ENCODE assay signal across 13 mouse cellular contexts in genomic region chr15:97862881-97863493, GRCm38 (mm10). TPM values are rescaled to one million over a fixed set of nuclear protein-coding genes. Genes with fewer than 3 reads are reported as not detected.
DNase-seq lines count a peak whose midpoint lies in the region; ATAC-seq and TF ChIP-seq lines count a peak whose summit lies in the region.
"Had no signal": no experiment of that assay in that cellular context is flagged by ENCODE, and none has a peak within 500 bp of the region (broad histone marks: within the 10 kb centered on the region; RNA-seq: fewer than 3 reads in every experiment).

No protein-coding gene starts in this region.

- no peaks in the 10 kb centered on the region for H3K27me3 ChIP-seq in forebrain, embryonic 15.5 days
- no peaks in the 10 kb centered on the region for H3K27me3 ChIP-seq in forebrain, embryonic 12.5 days
- no peaks in the 10 kb centered on the region for H3K27me3 ChIP-seq in intestine, embryonic 15.5 days (replicated peaks)
- no peaks in the 10 kb centered on the region for H3K27me3 ChIP-seq in intestine, postnatal 0 days (replicated peaks; ENCODE audit: control insufficient read depth, insufficient read depth, low read length)
- H3K27me3 ChIP-seq: limb, embryonic 13.5 days; neural tube, embryonic 13.5 days; Patski had no signal

- TF ChIP-seq POLR2A in cortical plate, adult 2 months (IDR thresholded peaks at IDR 0.05; ENCODE audit: extremely low read depth, insufficient read depth, low read length), result no peak

- ATAC-seq in forebrain, embryonic 15.5 days (replicated peaks), result no peak
- no peak for ATAC-seq in forebrain, embryonic 12.5 days (ENCODE audit: low FRiP score)
- peak; percentile 70 for ATAC-seq in intestine, embryonic 15.5 days
- ATAC-seq in intestine, postnatal 0 days, result no peak
- ATAC-seq: inflammation-experienced regulatory T-cells, adult 6 months; Patski had no signal

- H3K36me3 ChIP-seq in forebrain, embryonic 15.5 days, result no peaks in the 10 kb centered on the region
- no peaks in the 10 kb centered on the region for H3K36me3 ChIP-seq in forebrain, embryonic 12.5 days (replicated peaks)
- H3K36me3 ChIP-seq in intestine, embryonic 15.5 days, result no peaks in the 10 kb centered on the region
- peaks cover 19% of the 10 kb centered on the region for H3K36me3 ChIP-seq in intestine, postnatal 0 days (ENCODE audit: control insufficient read depth, insufficient read depth)
- H3K36me3 ChIP-seq: limb, embryonic 13.5 days; neural tube, embryonic 13.5 days had no signal

- H3K4me3 ChIP-seq in forebrain, embryonic 15.5 days, result no peak overlapping the region
- no peak overlapping the region for H3K4me3 ChIP-seq in forebrain, embryonic 12.5 days (replicated peaks)
- no peak overlapping the region for H3K4me3 ChIP-seq in intestine, embryonic 15.5 days (replicated peaks)
- no peak overlapping the region for H3K4me3 ChIP-seq in intestine, postnatal 0 days (ENCODE audit: low read depth, low read length)
- no peak overlapping the region for H3K4me3 ChIP-seq in cortical plate, adult 2 months (ENCODE audit: insufficient read depth, low read length)
- H3K4me3 ChIP-seq: limb, embryonic 13.5 days; neural tube, embryonic 13.5 days had no signal

- DNase-seq in retina, embryonic 14.5 days (ENCODE audit: low spot score), result peak; percentile 34
- DNase-seq in spleen, postnatal 10 days (ENCODE audit: low spot score in 2 of 2), result no peak
- no peak for DNase-seq in cerebellum, postnatal 25 days
- DNase-seq: lung, postnatal 36 days had no signal

- no peak for TF ChIP-seq CTCF in intestine, postnatal 0 days (IDR thresholded peaks at IDR 0.05; ENCODE audit: low read depth)
- TF ChIP-seq CTCF in cortical plate, adult 2 months (IDR thresholded peaks at IDR 0.05; ENCODE audit: extremely low read depth, insufficient read depth, low read length), result no peak

- no peak overlapping the region for H3K27ac ChIP-seq in forebrain, embryonic 15.5 days (replicated peaks)
- H3K27ac ChIP-seq in forebrain, embryonic 12.5 days, result no peak overlapping the region
- no peak overlapping the region for H3K27ac ChIP-seq in intestine, embryonic 15.5 days
- H3K27ac ChIP-seq in intestine, postnatal 0 days (ENCODE audit: low read depth, low read length), result no peak overlapping the region
- H3K27ac ChIP-seq in cortical plate, adult 2 months (ENCODE audit: insufficient read depth, low read length), result peak overlapping the region; percentile 41; the same call in 1 of the 2 replicates
- H3K27ac ChIP-seq: limb, embryonic 13.5 days; neural tube, embryonic 13.5 days had no signal

- 0 out of 2 replicates have a peak, but pooled peaks cover 3% of the 10 kb centered on the region for H3K4me1 ChIP-seq in forebrain, embryonic 15.5 days
- peaks cover 9% of the 10 kb centered on the region for H3K4me1 ChIP-seq in forebrain, embryonic 12.5 days
- H3K4me1 ChIP-seq in intestine, embryonic 15.5 days (replicated peaks), result peaks cover 20% of the 10 kb centered on the region
- H3K4me1 ChIP-seq in intestine, postnatal 0 days (replicated peaks; ENCODE audit: control insufficient read depth, insufficient read depth, low read length), result no peaks in the 10 kb centered on the region
- H3K4me1 ChIP-seq in cortical plate, adult 2 months (ENCODE audit: control insufficient read depth, insufficient read depth, low read length), result no peaks in the 10 kb centered on the region
- H3K4me1 ChIP-seq: limb, embryonic 13.5 days; neural tube, embryonic 13.5 days had no signal

- 32% methylated on average over 14 of the region's 14 CpGs for WGBS in forebrain, embryonic 15.5 days
- WGBS in forebrain, embryonic 12.5 days, result 40% methylated on average over 14 of the region's 14 CpGs
- WGBS in intestine, embryonic 15.5 days, result 37% methylated on average over 14 of the region's 14 CpGs
- 37% methylated on average over 14 of the region's 14 CpGs for WGBS in intestine, postnatal 0 days

- no peak overlapping the region for H3K9ac ChIP-seq in forebrain, embryonic 15.5 days (replicated peaks)
- no peak overlapping the region for H3K9ac ChIP-seq in forebrain, embryonic 12.5 days
- no peak overlapping the region for H3K9ac ChIP-seq in intestine, embryonic 15.5 days
- no peak overlapping the region for H3K9ac ChIP-seq in intestine, postnatal 0 days (ENCODE audit: low read depth, low read length)
- H3K9ac ChIP-seq: limb, embryonic 13.5 days; neural tube, embryonic 13.5 days had no signal

- H3K4me2 ChIP-seq in forebrain, embryonic 15.5 days (replicated peaks), result 0 out of 2 replicates have a peak overlapping the region, but pooled peaks have one; percentile 19
- H3K4me2 ChIP-seq in forebrain, embryonic 12.5 days, result no peak overlapping the region; the same call in 1 of the 2 replicates
- no peak overlapping the region for H3K4me2 ChIP-seq in intestine, embryonic 15.5 days (replicated peaks)
- no peak overlapping the region for H3K4me2 ChIP-seq in intestine, postnatal 0 days (replicated peaks; ENCODE audit: low read depth)
- H3K4me2 ChIP-seq: limb, embryonic 13.5 days; neural tube, embryonic 13.5 days had no signal

- H3K9me3 ChIP-seq in forebrain, embryonic 15.5 days, result no peaks in the 10 kb centered on the region
- H3K9me3 ChIP-seq in forebrain, embryonic 12.5 days, result peaks cover 3% of the 10 kb centered on the region; the same call in 1 of the 2 replicates
- peaks cover 3% of the 10 kb centered on the region; the same call in 1 of the 2 replicates for H3K9me3 ChIP-seq in intestine, embryonic 15.5 days
- H3K9me3 ChIP-seq in intestine, postnatal 0 days (ENCODE audit: control insufficient read depth), result peaks cover 8% of the 10 kb centered on the region; the same call in 1 of the 2 replicates
- H3K9me3 ChIP-seq: limb, embryonic 13.5 days had no signal

RNA-seq across cellular contexts. Expression of gene Hdac7, which starts 18.7 kb away (rescaled TPM):
- 25.9 and 26.6 TPM in 2 replicates for polyA plus RNA-seq in forebrain, embryonic 15.5 days (2015; fragmentation: Nextera tagmentation; extraction: Ambion mirVana)
- 23.7 and 24.1 TPM in 2 replicates for polyA plus RNA-seq in forebrain, embryonic 12.5 days (2016; fragmentation: Nextera tagmentation; extraction: Ambion mirVana)
- polyA plus RNA-seq in intestine, embryonic 15.5 days (2015; fragmentation: Nextera tagmentation; extraction: Ambion mirVana), result 18.0 and 20.6 TPM in 2 replicates
- 7.8 and 9.2 TPM in 2 replicates for polyA plus RNA-seq in intestine, postnatal 0 days (2015; fragmentation: Nextera tagmentation; extraction: Ambion mirVana)
- polyA plus RNA-seq in cortical plate, adult 2 months (2012; rRNA removed), result 64.7 and 73.9 TPM in 2 replicates

RNA-seq across cellular contexts. Expression of gene Vdr, which starts 47.4 kb away (rescaled TPM):
- polyA plus RNA-seq in forebrain, embryonic 15.5 days (2015; fragmentation: Nextera tagmentation; extraction: Ambion mirVana), result 0.08 and 0.09 TPM in 2 replicates
- 0.59 TPM in 1 of 2 replicates, not detected in the other for polyA plus RNA-seq in forebrain, embryonic 12.5 days (2016; fragmentation: Nextera tagmentation; extraction: Ambion mirVana)
- 1.5 and 2.2 TPM in 2 replicates for polyA plus RNA-seq in intestine, embryonic 15.5 days (2015; fragmentation: Nextera tagmentation; extraction: Ambion mirVana)
- polyA plus RNA-seq in intestine, postnatal 0 days (2015; fragmentation: Nextera tagmentation; extraction: Ambion mirVana), result 6.5 and 7.0 TPM in 2 replicates
- polyA plus RNA-seq in cortical plate, adult 2 months (2012; rRNA removed), result 0.17 and 0.25 TPM in 2 replicates
